Mouse (Mus musculus) granulocyte monocyte progenitor cell, adult 5-6 weeks (primary cell): Measurements from ENCODE around the gene Tec. TPM values are rescaled to one million over a fixed set of nuclear protein-coding genes. Genes with fewer than 3 reads are reported as not detected.

Experiments
- ATAC-seq: replicated peaks from 2 replicates; pipeline ENCODE4 v1.8.0; 2016; ENCODE audit warnings: mild to moderate bottlenecking, moderate TSS enrichment, inconsistent platforms; ENCODE audit not compliant: poor library complexity, severe bottlenecking
- total RNA-seq, 2 experiments: library from RNA; stranded (forward) in 1 of 2; stranded (reverse) in 1 of 2; fragments of 200-712, 200-1000 nt in 1 of 2; fragments of >200 nt in 1 of 2; fragmentation: Nextera tagmentation in 1 of 2; gene quantifications; 2 replicates each; pipeline ENCODE4 v1.2.3; 2014 to 2017

The Tec gene
- total RNA-seq, 2 experiments from 2014 or later, result 33.9 to 36.0 TPM

DNA sequence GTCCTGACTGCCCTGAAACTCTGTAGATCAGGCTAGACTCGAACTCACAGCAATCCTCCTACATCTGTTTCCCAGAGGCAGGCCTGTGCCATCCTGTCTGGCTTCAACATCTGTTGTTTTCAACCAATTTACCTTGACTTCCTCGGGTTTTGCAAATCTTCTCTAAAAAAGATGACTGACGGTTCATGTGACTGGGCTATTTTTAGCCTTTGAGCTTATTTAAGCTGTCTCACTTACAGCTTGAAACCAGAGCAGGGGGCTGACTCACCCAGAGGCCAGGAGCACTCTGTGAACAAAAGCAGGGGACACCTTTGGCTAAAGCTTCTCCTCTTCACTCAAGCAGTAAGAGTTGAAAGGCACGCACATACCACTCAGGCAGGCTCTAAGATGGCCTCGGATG lies 65.4 kb downstream of the Tec start:
- ATAC-seq, result peak; percentile 70

DNA sequence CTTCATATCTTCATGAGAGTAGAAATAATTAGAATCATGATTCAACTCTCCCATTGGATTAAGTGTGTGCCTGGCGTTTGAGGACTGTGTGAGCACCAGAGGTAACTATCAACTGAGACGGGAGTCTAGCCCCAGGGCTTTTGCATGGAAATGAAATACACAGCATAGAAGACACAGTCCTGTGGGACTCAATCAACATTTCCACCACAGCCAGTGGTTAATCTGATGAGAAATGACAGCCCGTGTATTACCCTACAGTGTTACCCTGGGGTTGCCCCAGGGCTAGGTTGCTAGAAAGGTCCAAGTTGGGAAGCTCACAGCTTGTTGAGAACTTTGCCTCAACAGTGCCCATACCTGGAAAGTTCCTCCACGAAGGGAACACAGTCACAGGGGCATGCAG lies 69.7 kb downstream of the Tec start:
- no peak for ATAC-seq

DNA sequence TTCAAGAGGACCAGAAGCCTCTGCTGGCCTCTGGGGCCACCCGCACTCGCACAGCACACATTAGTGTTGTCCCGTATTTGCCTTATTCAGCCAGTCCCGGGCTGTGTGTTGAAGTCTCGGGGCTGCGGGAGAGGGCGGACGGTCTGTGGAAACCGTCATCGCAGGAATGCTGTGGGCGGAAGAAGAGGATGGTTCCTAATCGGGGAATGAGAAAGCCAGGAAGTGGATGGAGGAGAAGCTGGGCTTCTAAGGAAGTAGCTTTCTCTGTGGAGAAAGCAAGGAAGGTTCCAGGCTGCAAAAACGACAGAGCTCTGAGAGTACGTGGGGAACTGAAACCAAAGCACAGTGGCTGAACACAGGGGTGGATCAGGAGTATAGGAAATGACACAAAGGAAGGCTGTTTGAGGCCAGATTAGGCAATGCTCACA lies 72.1 kb downstream of the Tec start:
- peak; percentile 91 for ATAC-seq

DNA sequence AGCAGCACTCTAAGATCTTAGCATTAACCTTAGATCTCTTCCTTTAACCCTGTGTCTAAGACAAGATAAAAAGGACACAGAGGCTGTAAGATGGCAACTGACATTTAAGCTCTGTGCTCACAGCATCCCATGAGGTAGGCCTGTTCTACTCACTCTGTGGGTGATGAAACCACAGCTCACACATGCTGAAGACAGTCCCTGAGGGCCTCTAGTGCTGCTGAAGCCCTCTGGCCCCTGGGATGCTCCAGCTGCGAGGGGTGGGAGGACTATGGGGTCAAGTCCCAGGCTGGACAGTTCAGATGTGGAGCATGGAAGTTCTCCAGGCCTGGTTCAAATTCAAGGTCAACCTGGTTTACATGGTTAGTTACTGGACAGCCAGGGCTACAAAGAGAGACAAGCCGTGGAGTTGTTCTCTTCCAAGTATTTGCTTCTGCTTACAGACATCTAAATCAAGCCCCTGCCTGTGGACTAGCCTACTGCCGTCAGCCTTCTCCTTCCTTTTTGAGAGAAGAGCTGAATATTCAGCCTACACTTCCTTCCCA lies 74.9 kb downstream of the Tec start:
- no peak for ATAC-seq

DNA sequence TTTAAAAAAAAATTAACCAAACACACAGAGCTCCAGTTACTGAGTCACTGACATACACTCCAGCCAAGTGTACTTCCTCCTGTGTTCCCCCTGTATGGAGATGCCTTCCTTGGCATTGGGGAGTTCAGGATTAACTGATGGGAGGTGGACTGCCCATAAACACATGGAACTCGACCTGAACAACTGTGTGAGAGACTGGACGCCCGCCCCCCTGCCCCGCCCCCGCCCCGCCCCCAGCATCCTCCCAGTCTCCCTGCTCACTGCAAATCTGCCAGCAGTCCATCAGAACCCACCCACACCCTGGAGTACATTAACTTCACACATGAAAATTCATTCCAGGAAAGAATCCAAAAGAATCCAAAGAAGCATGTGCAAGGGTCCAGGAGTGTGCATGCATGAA lies 76.5 kb downstream of the Tec start:
- ATAC-seq, result no peak

DNA sequence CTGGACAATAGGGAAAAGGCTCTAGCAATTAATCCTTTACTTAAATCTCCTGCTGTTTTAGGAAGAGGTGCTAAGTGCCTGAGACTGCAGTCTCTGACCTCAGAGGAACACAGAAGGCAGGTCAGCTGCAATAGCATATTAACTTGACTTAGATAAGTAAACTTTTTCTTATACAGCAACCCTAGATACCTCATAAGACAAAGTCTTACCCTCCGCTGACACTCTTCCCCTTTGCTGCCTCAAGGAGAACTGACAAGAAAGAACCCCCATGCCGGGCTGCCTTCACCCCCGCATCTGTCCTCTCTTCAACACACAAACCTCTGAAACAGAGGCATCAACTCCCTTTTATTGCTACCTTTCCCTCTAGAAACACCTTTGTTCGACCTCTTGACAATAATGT lies 76.9 kb downstream of the Tec start:
- ATAC-seq, result no peak

DNA sequence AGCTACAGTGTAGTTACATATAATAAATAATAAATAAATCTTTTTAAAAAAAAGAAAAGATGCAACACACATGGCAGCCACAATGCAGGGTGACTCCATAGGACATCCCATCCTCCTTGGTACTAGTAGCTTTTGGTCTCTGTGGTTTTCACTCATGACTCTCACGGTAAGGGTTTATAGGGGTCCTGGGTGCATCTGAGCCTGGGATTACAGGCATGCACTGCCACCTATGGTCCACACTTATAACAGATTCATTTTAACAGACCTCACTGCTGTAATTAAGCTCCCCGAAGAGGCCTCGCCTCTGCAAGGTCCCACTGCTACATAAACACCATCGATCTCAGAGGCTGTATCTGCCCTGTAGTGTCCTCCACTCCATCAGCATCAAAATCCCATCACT lies 82.8 kb downstream of the Tec start:
- no peak for ATAC-seq

DNA sequence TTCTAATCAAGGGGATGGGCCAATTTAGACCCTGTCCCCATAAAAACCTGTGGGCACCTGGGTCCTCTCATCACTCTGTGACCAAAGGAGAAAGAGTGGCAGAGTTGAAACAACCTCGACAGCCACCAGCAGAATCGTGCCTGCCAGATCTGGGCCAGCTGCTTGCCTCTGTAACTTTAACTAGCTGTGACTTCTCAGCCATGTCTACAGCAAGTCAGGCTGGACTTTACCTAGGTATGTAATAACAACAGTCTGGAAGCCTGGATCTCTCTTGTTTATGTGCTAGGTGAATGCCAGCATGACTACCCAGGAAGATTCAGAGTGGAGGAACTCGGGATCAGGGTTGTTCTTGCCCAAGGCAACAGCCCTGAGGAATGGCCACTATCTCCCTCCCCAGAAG lies 83.6 kb downstream of the Tec start:
- no peak for ATAC-seq

DNA sequence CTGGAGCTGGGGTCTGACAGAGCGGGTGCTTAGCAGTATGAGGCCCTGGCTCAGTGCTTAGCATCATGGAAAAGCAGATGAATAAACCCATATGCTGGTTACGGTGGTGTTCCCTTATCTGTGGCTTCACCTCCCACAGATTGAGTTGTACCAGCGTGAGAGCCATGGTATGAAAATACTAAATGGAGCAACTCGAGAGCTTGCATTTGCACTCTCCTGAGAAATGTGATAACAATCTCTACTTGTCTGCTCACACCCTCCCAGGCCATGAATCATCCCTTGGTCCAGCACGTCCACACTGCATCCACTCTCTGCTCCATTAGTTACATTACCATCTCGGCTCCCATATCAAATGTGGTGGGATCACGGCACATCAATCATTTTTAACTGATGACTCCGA lies 84.3 kb downstream of the Tec start:
- ATAC-seq, result no peak

DNA sequence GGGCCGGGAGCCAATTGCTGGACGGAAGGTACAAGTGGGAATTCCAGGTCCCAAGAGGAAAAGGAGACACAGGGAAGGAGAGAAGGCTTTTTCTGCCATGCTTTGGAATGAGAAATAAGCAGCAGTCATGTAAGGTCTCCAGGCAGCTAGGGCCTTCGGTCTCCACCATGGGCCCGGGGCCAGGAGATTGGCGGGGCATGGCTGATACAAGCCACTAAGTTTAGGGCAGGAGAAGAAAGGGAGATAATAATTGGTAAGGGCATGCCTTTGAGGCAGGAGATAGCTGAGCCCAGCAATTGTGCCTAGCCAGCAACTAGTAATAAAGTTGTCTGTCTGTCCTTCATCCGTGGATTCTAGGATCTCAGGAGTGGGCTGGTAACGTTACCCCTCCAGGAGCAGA lies 85.2 kb downstream of the Tec start:
- ATAC-seq, result no peak

DNA sequence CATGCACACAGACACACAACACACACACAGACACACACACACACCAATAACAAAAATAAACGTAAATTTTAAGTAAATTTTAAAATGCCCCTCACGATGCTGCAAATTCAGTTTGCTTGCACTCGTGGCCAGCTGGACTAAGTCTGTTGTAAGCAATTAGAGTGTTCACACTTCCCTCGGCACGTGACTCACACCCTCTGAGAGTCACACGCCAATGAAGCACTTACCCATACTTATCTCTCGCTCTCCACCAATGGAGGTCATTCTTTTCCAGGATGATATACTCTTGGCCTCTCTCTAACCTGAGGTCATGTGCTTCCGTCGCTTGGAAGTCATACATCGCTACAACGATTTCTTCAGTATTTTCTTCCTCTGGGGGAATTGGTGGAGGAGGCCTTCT lies 86.5 kb downstream of the Tec start:
- no peak for ATAC-seq

DNA sequence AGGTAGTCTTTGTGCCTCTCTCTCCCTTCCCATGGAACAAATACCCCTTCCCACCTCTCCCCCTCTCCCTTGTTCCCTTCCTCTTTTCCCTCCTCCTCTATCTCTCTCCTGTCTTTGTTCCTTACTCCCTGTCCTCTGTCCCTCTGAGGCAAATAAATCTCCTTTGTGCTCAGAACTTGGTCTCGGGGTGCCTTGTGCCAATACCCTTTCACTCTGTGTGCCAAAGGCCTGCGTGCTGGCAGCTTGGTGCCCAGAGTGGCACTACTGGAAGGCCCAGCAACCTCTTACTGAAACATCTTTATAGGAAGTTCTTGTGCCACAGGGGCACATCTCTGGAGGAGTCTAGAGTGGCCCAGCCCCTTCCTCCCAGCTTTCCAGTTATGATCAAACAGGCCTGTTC lies 91.7 kb downstream of the Tec start:
- no peak for ATAC-seq

DNA sequence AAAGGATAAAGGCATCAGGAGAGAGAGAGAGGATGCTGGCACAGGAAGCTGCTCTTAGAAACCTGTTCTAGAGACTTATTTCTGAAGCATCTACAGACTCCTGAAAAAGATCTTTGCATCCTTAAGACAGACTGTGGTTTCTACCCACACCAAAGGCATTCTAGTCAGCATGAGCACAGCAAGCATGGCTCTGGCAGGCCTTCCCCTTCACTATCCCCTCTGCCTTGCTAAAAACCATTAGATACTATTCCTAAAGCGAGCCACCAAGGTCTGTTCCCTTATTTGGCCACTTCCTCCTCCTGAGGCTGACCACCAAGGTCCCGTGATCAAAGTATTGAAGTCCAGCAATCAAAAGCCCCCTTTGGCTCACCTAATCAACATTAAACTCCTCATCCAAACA lies 92.2 kb downstream of the Tec start:
- ATAC-seq, result peak; percentile 55

DNA sequence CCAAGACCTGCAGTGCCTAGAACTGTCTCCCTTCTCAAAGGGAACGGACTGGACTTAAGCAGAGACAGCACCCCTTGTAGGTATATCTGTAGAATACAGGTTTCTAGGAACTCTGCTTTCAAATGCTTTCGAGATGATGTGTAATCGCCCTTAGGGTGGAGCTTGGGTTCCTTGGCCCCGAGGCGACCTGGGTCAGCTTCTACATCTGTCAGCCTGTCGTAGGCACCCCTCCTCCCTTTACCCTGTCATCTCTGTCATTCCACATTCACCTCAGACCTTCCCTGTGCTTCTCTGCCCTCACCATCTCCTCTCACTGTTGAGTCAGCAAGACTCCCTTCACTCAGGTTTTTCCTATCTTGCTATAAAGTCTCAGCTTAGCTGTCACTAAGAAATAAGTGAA lies 98.4 kb downstream of the Tec start:
- no peak for ATAC-seq

DNA sequence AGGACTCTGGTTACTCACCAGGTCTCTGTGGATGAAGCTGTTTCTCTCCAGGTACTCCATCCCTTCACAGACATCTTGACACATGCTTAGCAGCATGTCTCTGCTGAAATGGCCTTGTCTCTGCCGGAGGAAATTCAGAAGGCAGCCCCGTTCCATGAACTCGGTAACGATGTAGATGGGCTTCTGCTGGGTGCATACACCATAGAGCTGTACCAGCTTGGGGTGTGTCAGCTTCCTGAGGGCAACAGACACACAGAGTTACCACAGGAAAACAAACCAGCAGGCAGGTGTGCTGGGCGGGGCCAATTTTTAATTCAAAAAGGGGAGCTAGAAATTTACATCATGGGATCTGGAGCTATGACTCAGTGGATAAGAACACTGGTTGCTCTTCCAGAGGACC lies 104.7 kb downstream of the Tec start:
- peak; percentile 21; the same call in 1 of the 2 replicates for ATAC-seq

DNA sequence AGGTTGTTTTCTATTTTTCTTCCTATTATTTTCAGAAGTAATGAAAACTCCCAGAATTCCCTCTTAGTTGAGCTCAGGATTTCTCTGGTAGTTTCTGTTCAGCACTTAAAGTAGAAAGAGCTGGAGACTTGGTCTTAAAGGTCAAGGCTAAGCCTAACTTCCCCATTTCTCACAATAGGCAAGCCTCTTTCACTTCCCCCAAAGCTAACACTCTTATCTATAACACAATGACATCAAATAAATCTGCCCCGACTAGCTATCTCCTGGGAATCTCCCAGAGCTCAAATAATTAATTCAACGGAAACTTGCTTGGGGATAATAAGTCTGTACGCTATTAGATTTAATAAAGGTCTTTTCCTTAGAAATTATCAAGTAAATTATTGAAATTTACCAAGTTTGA lies 105.3 kb downstream of the Tec start:
- peak; percentile 87 for ATAC-seq

DNA sequence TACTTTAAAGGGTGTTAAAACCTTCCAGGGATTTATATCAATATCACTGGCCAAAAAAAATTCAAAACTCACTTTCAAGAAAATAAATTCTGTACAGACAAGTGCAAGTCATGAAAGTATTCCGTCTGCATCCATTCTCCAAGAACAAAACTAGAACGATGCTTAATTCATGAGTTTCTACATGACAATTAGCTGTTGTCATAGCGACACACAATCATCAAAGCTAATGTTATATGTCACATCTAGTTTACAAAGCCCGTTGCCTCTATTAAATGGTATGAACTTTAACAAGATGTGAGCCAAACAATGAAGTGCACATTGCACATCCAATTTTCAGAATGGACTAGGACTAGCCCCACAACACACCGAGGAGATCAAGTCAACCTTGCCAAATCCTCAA lies 106.5 kb downstream of the Tec start:
- no peak for ATAC-seq

DNA sequence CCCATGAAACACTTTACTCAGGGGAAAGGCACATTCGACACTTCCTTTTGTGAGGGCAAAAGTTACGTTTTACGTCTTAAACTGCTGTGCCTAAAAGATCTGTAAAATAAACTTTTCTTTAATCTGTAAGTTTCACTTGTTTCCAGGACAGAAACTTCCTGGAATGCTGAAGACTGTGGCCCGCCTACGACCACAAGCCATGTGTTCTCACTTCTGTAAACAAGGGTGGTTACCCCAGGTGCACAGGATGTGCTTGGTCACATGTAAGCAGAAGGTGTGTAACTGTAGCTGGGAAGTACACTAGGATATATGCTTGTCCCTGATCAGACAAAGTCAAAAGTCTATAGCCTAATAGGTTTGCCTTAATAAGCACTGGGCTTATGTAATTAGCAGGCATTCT lies 107.0 kb downstream of the Tec start:
- peak; percentile 48 for ATAC-seq

DNA sequence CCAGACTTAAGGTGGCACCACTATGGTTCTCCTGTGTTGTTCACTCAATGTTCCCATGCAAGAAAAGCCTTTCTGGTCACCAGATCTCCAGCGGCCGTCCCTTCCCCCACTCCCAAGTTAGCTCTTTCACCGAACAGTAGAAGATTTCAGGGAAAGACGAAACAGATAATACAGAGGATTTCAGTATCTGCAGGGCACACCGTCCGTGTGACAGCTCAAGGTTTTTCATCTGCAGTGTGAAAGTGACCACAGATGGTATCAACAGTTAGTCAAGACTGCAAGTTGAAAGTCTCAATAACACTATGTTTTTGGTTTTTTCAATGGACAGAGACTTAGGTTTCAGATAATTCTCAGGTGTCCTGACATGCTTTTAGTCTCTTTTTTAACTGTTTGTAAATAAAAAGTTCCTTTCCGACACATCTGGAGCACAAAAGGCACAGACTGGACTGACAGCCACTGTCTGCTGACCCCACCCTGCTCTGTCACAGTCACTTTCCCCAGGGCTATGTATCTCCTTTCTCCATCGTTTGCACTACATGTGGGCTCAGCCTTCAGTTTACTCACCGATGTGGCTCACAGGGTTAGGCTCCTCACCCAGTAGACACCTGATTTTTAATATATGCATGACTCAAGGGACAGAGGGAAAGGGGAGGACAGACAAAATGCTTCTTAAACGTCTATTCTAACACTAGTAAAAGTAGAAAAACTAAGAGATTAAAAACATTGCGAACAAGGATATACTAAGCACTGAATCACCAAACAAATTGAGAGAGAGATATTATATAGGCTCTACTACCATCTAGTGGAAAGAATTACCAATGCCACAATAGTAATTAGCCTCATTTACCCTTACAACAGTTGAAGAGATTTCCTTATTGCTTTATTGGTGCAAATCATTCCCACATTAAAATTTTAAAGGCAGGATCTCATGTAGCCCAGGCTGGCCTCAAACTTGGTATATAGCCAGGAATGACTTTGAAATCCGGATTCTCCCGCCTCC lies 109.1 kb downstream of the Tec start:
- ATAC-seq, result no peak

DNA sequence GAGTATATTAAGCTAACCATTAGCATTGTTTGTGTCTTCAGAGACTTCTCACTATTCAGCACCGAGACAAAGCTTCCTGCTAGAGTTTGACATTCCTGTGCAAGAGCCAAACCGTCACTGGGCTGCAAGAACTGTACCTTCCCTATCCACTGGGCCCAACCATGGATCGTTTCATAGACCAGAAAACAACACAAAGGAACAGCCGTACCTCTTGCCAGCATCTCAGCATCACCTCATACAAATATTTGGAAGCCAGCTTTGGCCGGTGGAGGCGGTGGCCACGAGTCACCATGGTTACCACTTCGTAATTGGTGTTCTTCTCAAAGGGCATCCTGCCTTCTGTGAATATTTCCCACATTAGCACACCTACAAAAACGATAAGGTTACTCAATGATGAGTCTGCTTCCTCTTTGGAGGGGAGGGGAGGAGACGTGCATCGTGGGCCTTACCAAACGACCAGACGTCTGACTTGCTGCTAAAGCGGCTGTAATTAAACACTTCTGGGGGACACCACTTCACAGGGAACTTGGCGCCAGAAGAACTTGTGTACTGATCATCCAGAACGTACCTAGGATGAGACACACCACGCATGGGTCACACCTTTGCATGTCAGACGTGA lies 111.0 kb downstream of the Tec start:
- peak; percentile 43 for ATAC-seq

DNA sequence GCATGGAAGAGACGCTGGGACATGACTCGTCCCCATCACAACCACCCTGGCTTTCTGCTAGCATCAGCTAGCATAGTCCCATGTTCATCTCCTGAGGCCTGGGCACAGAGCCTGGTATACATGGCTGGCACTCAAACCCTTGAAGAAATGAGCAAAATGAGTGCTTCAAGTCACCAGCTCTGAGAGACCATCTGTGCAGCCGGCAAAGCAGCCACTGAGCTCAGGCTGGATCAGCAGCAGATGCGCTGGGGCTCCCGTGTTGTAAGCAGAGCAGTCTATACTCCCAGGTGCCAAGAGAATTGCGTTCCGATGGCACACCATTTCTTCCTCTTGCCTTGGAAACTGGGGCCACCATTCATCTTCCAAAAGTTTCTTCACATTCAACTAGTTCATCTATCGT lies 112.3 kb downstream of the Tec start:
- no peak for ATAC-seq

DNA sequence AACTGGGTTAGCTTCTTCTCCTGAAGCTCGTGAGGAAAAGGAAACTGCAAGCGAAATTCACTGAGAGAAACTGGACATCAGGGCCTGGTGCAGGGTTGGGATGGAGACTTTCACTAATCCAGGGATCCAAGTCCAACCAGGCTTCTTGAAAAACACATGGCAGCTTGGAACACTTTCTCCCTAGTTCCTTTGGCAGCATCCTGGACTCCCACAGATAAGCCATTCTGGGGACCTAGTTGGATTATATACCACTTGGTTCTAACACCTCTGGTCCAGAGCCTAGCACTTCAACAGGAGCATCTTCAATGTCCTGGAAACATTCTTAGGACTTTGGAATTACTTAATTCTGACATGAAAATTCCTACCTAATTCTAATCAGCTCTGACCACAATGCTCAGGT lies 113.2 kb downstream of the Tec start:
- no peak for ATAC-seq
